Mouse (Mus musculus): ENCODE data around the gene Selenon. TPM values are rescaled to one million over a fixed set of nuclear protein-coding genes. Genes with fewer than 3 reads are reported as not detected.

Selenon gene
- total and polyA plus RNA-seq, 3 experiments: 0.27 to 1.0 (median 0.64) TPM

- Histone ChIP-seq H3K27me3 (replicated peaks) (no peaks in the 10 kb centered on the region), H3K79me2 (replicated peaks; ENCODE audit: control insufficient read depth, extremely low read depth, insufficient read depth, poor library complexity, severe bottlenecking) (no peaks in the 10 kb centered on the region), H3K4me1 (ENCODE audit: control insufficient read depth in 1 of 2, insufficient read depth in 2 of 2) (peaks cover 0 to 35% of the 10 kb centered on the region in 2 experiments; a peak in 2 of 4 replicates), H3K9ac (ENCODE audit: insufficient read depth, low read depth) (no peak overlapping the region), H3K27ac (ENCODE audit: insufficient read depth, low read depth) (no peak overlapping the region), H3K9me3 (replicated peaks; ENCODE audit: low read length) (peaks cover 6% of the 10 kb centered on the region), H3K4me3 (replicated peaks in 1 of 3; ENCODE audit: low read depth in 2 of 3, low read length in 2 of 3, poor library complexity in 1 of 3) (no peak overlapping the region), H3K4me2 (ENCODE audit: insufficient read depth, low read depth, poor library complexity, severe bottlenecking) (no peak overlapping the region), H3K36me3 (replicated peaks in 1 of 2; ENCODE audit: control insufficient read depth in 1 of 2, insufficient read depth in 1 of 2, low read length in 1 of 2) (no peaks in the 10 kb centered on the region)
- dilution Hi-C loops (cut with MboI; ENCODE audit: extremely low pct_ligation_motif_present, extremely low pct_unique_long_range_greater_than_20kb, low sequenced_read_pairs) (no loop called here), in situ Hi-C loops (cut with MboI; ENCODE audit: low pct_ligation_motif_present, low pct_unique_long_range_greater_than_20kb, low sequenced_read_pairs) (no loop called here)
- DNase-seq (ENCODE audit: extremely low read depth): no peak
- TF ChIP-seq IRF4 (IDR thresholded peaks at IDR 0.05; ENCODE audit: low read depth, low read length) (no peak), MAZ (IDR thresholded peaks at IDR 0.05; ENCODE audit: low read depth, low read length) (no peak), JUN (IDR thresholded peaks at IDR 0.05; ENCODE audit: insufficient read depth, low read depth, low read length) (no peak), ELF1 (IDR thresholded peaks at IDR 0.05; ENCODE audit: low read depth, low read length) (0 out of 2 replicates have a peak, but pooled peaks have one; percentile 28), MEF2A (IDR thresholded peaks at IDR 0.05; ENCODE audit: borderline replicate concordance, low read depth, low read length) (no peak)
These were observed 42.9 kb upstream of the Selenon start for GRCm38 (mm10) chr4:134594731-134595439.

- peaks cover 10 to 59% of the 10 kb centered on the region in 2 experiments for H3K4me1 ChIP-seq (ENCODE audit: control insufficient read depth in 1 of 2, insufficient read depth in 2 of 2)
- no peaks in the 10 kb centered on the region for H3K79me2 ChIP-seq (replicated peaks; ENCODE audit: control insufficient read depth, extremely low read depth, insufficient read depth, poor library complexity, severe bottlenecking)
- no peak for DNase-seq (ENCODE audit: extremely low read depth)
- H3K36me3 ChIP-seq (replicated peaks in 1 of 2; ENCODE audit: control insufficient read depth in 1 of 2, insufficient read depth in 1 of 2, low read length in 1 of 2): no peaks in the 10 kb centered on the region
- H3K9me3 ChIP-seq (replicated peaks; ENCODE audit: low read length): peaks cover 6% of the 10 kb centered on the region
- H3K4me2 ChIP-seq (ENCODE audit: insufficient read depth, low read depth, poor library complexity, severe bottlenecking): no peak overlapping the region
- TF ChIP-seq ETS1 (conservative IDR thresholded peaks at IDR 0.05; ENCODE audit: low read depth, low read length) (no peak), JUND (conservative IDR thresholded peaks at IDR 0.05; ENCODE audit: low read depth, low read length) (no peak), NELFE (IDR thresholded peaks at IDR 0.05; ENCODE audit: low read depth, low read length) (no peak), RAD21 (IDR thresholded peaks at IDR 0.05; ENCODE audit: low read depth, low read length) (no peak), ZC3H11A (IDR thresholded peaks at IDR 0.05; ENCODE audit: low read depth, low read length) (no peak), POLR2AphosphoS2 (IDR thresholded peaks at IDR 0.05; ENCODE audit: low read depth, low read length) (no peak), MXI1 (IDR thresholded peaks at IDR 0.05; ENCODE audit: low read depth, low read length) (no peak), MEF2A (IDR thresholded peaks at IDR 0.05; ENCODE audit: borderline replicate concordance, low read depth, low read length) (no peak), RCOR1 (conservative IDR thresholded peaks at IDR 0.05; ENCODE audit: low read depth, low read length) (no peak), ELF1 (IDR thresholded peaks at IDR 0.05; ENCODE audit: low read depth, low read length) (no peak), MAX (IDR thresholded peaks at IDR 0.05; ENCODE audit: low read length) (no peak), USF1 (IDR thresholded peaks at IDR 0.05; ENCODE audit: low read depth, low read length) (no peak), KAT2A (IDR thresholded peaks at IDR 0.05; ENCODE audit: insufficient replicate concordance, low read length) (no peak), MAZ (IDR thresholded peaks at IDR 0.05; ENCODE audit: low read depth, low read length) (no peak), CHD1 (IDR thresholded peaks at IDR 0.05; ENCODE audit: low read depth, low read length) (no peak), E2F4 (IDR thresholded peaks at IDR 0.05; ENCODE audit: insufficient replicate concordance, low read depth, low read length) (no peak)
- no peak overlapping the region for H3K4me3 ChIP-seq (replicated peaks in 1 of 3; ENCODE audit: low read depth in 2 of 3, low read length in 2 of 3, poor library complexity in 1 of 3)
- no peaks in the 10 kb centered on the region for H3K27me3 ChIP-seq (replicated peaks)
- in situ Hi-C loops (cut with MboI; ENCODE audit: low pct_ligation_motif_present, low pct_unique_long_range_greater_than_20kb, low sequenced_read_pairs): no loop called here
- dilution Hi-C loops (cut with MboI; ENCODE audit: extremely low pct_ligation_motif_present, extremely low pct_unique_long_range_greater_than_20kb, low sequenced_read_pairs): no loop called here
- H3K27ac ChIP-seq (ENCODE audit: insufficient read depth, low read depth): no peak overlapping the region
- no peak overlapping the region for H3K9ac ChIP-seq (ENCODE audit: insufficient read depth, low read depth)
These were observed 40.5 kb upstream of the Selenon start for GRCm38 (mm10) chr4:134592442-134592841.
